Mouse (Mus musculus) bone marrow, adult 2 months (tissue): Measurements from ENCODE around the gene Gm34302.

Experiments
- CTCF ChIP-seq: fragments of 200-500 bp; IDR thresholded peaks from 2 replicates; pipeline ENCODE4 v1.5.1; 2011; ENCODE audit warnings: low read length, control low read depth; ENCODE audit not compliant: control insufficient read depth, insufficient read depth
- POLR2A ChIP-seq: fragments of 200-500 bp; IDR thresholded peaks from 2 replicates; pipeline ENCODE4 v1.6.1; 2011; ENCODE audit warnings: low read depth, mild to moderate bottlenecking, control low read depth, low read length, borderline replicate concordance; ENCODE audit not compliant: control insufficient read depth

DNA sequence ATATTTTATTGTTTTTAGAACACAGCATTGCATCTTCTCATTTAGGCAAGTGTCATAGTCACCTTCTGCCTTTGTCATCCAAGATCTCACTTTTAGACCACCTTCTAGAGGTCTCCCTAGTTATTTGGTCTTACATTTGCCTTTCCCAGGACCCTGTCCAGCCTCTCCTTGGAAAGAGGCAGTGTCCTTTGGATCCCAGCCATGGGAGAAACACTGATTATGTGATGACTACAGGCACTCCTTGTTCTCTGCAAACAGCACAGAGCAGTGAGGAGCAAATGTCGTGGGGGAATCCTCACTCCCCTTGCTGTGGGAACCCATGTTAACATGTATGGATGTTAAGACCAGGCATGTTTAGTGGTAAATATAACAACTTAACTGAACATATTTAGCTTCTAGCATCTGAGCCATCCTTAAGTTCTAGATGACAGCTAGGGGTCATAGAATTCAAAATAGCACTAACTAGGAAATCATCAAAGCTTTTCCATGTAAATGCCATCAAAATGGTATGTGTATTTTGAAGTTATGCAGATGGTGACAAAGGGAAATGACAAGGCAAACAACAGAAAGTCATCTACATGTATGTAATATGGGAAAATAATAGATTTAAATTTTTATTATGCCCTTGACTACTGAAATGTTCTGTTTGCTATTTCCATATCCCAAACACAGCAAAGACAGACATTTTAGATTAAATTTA lies 43.1 kb downstream of the Gm34302 start:
- TF ChIP-seq POLR2A (no peak), CTCF (no peak)
